Mouse (Mus musculus) megakaryocyte, adult 5-6 weeks (primary cell): ENCODE data around the gene Tjp2. TPM values are rescaled to one million over a fixed set of nuclear protein-coding genes. Genes with fewer than 3 reads are reported as not detected.
"Not testable (repeated sequence)": the region's sequence is repeated elsewhere in the genome, so short reads cannot be mapped to it uniquely, and the experiment has no call there.

ENCODE experiments used
- ATAC-seq: 2 replicates; pipeline ENCODE4 v1.8.0; 2016; ENCODE audit warnings: mild to moderate bottlenecking, inconsistent platforms; ENCODE audit not compliant: poor library complexity, severe bottlenecking
- total RNA-seq, 2 experiments: library from RNA; stranded (forward) in 1 of 2; stranded (reverse) in 1 of 2; fragments of 153-499, 151-499 nt in 1 of 2; fragments of 221-1000, 200-1000 nt in 1 of 2; gene quantifications; 2 replicates each; pipeline versions ENCODE4 v1.2.3 to v1.2.4; 2015 to 2017

The Tjp2 gene
- total RNA-seq, 2 experiments from 2014 or later: 1.6 to 2.4 TPM

DNA sequence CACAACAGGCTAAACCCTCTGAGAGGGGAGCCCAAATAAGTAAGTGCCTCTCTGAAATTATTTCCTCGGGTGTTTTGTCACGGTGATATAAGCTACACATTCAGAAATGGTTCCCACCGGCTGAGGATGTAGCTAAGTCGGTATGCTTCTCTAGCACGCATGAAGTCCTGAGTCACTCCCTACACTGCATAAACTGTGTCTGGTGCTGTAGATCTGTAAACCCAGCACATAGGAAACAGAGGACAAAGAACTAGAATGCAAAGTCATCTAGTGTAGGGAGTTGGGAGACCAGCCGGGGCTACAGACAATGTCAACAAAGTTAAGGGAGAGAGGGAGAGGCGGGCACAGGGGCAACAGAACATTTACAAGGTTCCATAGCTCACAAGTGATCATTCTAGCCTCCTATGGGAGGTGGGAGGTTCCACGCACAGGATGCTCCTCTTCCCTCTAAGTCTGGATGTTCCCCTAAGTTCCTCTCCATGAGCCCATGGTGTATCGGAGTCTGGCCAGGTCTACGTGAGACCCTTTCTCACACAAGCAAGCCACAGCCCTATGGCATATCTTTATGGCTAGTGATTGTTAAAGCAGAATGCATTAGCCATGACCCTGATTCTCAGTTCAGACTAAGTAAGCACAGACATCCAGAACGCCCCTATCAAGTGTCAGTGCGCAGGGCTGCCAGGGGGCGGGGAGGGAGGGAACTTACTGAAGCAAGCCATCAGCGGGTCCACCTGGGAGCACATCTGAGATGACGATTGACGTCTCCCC is 90.5 kb downstream of the Tjp2 start:
- no peak for ATAC-seq

DNA sequence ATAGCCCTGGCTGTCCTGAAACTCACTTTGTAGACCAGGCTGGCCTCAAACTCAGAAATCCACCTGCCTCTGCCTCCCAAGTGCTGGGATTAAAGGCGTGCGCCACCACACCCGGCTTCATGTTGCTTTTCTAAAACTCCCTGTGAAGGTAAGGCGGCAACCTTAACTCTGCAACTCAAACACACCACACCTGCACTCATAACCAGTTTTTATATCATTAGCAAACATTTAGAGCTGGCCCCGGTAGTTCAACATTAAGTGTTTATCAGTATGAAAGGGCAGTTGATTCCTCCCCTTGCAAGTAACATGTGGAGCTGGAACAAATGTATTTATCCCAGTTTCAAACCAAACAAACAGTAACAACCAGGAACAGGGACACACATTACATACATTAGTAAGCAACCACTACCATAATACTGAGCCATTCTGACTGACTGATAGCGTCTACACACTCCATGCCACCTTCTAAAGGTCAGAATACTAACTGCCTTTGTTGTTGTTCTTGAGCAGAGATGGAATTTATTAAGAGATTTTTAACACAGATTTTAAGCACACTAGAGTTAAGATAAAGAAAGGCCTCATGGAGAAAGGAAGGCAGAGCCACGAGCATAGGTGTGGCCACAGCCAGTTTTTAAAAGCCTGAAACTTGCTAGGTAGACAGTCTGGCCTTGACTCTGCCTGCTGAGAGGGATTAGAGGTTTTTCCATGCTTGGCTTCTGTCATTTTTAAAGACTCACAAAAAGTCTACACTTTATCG is 101.1 kb downstream of the Tjp2 start:
- ATAC-seq: no peak

DNA sequence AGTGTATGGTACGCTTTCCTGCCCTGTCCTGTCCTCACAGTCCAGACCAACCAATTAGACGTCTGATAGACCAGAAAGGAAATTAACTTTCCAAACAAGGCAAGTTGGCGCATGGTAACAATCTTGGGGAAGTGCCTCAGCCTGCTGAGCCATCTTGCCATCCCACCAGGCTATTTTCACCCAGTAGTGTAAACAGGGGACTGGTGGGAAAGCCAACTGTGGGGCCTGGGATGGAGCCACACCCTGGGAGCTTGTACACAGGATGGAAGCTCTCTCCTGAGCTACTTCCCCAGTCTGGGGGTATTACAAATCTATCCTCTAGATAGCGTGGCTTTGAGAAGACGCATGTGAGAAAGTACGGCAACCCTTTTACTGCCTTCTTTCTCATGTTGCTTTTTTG is 101.7 kb downstream of the Tjp2 start:
- no peak for ATAC-seq

DNA sequence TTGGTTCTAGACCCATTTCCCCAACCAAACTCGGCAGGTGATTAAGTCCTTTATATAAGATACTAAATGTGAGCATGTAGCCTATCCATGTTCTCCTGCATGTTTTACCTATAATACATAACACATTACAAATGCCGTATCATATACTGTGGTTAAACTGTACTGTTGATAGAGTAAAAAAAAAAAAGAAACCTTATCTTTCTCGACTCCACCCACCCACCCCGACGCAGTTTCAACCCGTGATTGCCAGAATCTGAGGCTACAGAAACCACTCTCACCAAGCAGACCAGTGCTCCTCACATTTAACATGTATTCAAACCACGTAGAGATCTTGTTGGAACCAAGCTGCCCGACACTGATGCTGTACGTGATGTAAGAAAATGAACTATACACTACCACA is 102.2 kb downstream of the Tjp2 start:
- ATAC-seq: no peak

DNA sequence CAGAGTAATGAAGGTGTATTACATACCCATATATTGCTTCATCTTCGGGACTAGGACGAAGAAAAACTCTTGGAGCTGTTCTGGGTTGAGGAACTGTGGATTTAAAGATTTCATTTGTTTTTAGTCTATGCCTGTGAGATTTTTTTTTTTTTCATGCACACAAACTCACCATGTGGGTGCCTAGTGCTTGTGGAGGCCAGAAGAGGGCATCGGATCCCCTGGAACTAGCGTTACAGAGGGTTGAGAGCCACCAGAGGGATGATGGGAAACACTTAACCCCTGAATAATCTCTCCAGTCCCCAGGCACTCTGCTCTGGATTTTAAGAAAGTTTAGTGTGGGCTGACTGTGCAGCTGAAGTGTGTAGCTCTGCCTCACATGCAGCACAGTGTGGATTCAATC is 104.0 kb downstream of the Tjp2 start:
- no peak for ATAC-seq

DNA sequence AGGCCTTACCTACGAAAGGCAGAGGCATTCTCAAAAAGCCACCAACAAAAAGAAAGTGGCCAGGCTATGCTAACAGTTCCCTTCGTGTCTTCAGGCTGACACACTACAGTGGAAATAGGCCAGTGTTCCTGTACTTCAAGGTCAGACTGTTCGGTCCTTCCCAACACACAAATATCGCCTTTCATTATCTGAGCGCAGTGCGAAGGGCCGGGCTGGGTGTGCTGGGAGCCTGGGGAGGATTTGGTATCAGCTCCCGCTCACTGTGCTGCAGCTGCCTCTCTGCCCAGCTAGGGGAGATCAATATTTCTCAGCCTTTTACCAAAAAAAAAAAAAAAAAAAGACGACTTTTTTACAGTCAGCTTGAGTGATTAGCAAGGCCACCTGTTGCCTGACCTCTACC is 106.1 kb downstream of the Tjp2 start:
- ATAC-seq: no peak

DNA sequence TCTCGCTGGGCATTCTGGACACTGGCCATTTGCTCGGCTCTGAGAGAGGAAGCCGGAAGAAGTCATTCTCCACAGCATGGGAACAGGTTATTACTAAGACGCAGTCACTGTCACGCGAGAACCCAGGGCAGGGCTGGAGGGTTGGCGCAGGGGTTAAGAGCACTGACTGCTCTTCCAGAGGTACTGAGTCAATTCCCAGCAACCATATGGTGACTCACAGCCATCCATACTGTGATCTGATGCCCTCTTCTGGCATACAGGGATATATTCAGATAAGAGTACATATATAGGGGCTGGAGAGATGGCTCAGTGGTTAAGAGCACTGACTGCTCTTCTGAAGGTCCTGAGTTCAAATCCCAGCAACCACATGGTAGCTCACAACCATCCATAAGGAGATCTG is 113.2 kb downstream of the Tjp2 start:
- no peak for ATAC-seq

DNA sequence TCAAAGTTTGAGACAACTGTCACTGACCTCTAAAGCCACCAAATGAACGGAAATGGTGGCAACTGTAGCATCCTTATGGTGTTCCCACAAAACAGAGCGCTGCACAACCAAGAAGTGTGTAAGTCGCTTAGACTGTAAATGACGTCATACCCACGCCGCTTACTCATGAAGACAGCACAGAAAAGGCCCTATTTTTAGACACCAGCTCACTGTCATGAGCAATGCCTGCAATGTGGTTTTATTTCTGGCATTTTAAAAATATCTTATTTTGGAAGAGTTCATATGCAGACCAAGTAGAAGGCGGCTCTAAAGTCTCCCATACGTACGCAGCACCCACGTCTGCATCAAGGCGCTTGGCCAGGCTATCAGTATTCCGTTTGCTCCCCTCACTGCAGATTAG is 117.1 kb downstream of the Tjp2 start:
- ATAC-seq: no peak

DNA sequence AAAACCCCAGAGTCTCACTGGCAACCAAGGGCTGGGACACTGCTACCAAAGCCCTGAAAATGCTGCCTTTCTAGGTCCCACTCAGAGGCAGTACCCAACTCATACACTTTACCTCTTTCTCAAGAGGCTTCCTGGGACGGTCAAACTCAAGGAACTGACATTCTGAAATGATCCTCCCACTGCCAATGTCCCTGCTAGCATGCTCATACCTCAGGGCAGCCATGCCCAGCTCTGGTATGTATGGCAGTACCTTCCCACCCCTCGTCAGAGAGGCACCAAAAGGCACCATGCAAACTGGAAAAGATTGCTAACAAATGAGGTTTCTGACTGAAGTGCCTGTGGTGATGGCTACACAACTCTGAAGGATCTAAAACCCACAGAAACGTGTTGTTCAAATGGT is 121.0 kb downstream of the Tjp2 start:
- no peak for ATAC-seq

DNA sequence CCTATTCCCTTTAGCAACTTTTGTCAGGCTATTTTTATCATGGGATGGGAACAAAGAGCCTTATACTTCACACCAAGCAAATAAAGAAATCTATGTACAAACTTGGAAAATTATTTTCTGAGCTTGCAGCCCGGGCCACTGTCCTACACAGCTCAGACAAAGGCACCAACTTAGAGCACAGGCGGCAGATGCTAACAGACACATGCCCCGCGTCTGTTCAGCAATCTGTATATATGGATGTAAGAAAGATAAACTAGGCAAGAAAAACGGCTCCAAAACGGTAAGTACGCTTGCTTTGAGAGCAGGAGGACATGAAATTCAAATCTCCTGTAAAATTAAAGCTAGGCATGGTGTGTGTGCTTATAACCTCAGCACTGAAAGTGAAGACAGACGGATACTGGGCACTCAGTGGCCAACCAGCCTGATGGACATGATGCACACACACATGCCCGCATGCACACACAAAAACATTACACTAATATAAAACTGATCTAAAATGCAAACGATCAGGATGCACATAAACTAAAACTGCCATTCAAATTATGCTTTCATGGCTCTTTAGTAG is 122.2 kb downstream of the Tjp2 start:
- no peak for ATAC-seq

DNA sequence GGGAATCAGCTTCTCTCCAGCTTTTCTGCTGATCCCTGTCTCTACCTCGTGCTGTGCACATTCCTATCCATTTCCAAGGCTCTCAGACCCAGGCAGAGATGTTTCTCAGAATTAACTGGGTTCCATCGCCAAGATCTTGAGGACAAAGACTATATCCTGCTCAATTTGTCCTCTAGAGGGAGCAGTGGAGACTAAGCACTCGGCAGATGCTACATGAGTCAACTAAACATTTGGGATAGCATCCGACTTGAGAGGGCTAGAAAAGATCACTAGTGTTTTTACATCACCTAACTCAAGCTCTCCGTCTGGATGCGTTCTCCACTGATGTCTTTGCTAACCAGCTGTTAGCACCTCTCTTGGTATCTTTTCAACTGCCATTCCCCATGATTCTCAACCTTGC is 123.6 kb downstream of the Tjp2 start:
- no peak for ATAC-seq

DNA sequence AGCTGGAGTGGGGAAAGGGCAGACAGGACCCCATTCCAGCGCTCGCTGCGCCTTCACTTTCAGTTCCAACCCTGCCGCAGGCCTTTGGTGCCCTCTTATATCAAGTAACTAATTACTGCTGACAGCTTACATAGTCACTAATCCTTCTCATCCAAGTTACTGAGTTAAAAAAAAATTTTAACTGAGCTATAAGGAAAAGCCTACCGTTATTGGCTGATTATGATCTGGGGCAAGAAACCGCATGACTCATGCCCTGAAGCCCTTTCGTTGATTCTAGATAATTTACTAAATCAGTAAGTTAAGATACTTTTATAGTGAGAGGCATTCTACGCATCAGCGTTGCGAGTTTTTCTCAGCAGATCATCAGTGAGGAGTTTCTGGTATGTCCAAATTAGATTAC is 126.1 kb downstream of the Tjp2 start:
- no peak for ATAC-seq

DNA sequence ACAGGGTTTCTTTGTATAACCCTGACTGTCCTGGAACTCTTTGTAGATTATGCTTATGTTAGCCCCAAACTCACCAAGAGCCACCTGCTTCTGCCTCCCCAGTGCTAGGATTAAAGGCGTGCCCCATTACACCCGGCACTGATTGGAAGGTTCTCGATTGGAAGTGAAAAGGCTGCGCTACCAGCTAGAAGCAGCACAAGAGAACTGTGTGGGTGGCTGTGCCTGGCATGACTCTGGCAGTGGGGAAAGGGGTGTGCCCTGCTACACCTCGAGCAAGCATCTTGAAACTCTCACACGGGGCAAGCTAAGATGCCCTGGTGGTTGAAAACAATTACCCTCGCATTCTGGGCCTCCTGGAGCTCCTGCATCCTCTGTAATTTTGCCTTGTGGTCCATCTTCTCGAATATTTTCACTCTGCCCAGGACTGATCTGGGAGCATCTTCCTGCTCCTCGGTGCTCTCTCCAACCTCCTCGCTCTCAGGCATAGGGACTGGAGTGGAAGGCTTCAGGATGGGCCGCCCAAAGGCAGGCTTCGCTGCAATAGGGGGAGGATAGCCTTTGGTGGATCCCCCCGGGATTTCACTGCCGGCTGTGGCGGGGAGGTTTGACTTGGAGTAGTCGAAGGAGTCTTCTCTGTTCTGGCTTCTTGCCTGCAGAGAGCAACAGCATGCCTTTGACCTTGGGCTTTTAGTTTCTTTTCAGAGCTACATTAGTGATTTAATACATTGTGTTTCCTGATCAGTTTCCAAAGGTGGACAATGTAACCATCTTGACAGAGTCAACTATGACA is 127.0 kb downstream of the Tjp2 start:
- no peak for ATAC-seq

DNA sequence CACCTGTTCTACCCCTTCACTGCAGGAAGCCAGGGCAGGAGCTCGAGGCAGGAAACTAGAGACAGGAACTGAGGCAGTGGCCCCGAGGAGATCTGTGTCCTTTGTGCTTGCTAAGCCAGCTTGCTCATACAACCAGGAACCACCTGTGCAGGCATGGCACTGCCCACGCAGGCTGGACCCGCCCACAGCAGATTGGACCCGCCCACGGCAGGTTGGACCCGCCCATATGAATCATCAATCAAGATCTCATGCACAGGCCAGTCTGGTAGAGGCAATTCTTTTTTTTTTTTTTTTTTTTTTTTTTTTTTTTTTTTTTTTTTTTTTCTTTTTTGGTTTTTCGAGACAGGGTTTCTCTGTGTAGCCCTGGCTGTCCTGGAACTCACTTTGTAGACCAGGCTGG is 132.8 kb downstream of the Tjp2 start:
- ATAC-seq: not testable (repeated sequence)

DNA sequence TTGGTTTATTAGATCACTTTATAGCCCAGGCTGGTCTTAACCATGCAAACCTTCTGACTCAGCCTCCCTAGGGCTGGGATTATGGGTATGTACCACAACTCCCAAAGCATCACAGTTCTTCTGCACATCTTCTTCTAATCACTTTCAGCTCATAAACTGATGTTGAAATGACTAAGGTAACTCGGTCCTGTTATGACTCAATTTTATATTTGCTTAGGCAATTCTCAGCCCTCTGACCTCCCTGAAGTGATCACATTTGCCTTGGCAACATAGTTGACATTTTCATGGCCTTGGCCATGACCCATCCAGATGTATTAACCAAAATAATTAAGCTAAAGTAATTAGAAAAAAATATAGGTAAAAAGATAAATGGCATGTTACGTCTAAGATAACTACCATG is 134.5 kb downstream of the Tjp2 start:
- no peak for ATAC-seq

DNA sequence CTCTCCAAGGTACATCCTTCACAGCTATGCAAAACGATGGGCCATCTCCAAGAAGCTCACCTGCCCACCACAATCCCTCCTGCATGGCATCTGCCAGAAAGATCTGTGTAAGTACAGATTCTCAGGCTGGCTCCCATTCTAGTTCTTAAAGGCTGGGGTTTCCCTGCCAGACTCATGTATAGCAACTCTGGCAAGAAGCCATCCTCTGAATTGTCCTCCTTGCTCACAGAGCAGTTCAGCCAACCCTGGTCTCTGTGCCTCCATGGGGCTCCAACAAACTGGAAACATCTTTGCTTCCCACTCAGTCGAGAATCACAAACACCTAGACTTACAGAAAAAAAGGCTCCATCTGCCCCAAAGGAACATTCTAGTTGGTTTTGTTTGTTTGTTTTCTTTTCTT is 139.5 kb downstream of the Tjp2 start:
- ATAC-seq: no peak

DNA sequence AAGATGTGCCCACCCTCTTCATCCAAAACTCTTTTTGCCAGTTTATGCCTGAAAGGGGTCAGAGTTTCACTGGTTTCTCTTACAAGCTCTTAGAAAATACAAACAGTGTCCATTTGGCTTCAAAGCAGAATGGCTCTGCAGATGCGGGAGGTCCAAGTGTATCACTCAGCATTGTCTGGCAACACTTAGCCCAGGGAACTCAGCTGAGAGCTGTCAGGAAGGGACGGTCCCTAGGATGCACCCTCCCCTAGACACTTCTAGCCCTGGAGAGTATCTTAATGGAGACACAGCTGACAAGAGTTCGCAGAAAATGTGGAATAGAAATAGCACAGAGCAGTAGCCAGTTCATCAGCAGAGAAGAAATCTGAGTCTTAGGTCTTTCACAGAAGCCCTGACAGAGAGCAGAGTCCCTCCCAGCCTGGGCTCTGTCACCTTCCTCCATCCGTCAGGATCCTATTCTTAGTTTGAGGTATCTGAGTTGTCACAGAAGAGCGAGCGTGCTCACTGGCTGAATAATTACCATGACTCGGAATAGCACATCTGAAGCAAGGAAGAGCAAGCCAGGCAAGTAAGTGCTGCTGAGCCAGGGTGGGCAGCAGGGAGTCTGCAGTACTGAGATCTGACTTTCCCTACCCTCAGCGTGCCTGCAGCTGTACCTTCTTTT is 144.3 kb downstream of the Tjp2 start:
- no peak for ATAC-seq

DNA sequence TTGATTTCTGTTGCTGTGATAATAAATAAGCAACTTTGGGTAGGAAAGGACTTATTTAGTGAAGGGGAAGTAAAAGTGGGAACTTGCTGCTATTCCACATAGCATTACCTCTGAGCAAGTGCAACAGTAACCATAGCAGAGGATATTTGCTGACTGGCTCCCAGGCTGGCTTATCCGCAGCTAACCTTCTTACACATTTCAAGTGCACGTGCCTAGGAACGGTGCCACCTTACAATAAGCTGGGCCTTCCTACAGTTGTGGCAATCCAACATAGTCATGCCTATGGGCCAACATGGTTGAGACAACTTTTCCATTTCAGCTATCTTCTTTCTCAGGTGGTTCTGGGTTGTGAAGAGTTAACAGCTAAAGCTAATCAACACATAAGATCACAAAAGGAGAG is 147.2 kb downstream of the Tjp2 start:
- no peak for ATAC-seq

DNA sequence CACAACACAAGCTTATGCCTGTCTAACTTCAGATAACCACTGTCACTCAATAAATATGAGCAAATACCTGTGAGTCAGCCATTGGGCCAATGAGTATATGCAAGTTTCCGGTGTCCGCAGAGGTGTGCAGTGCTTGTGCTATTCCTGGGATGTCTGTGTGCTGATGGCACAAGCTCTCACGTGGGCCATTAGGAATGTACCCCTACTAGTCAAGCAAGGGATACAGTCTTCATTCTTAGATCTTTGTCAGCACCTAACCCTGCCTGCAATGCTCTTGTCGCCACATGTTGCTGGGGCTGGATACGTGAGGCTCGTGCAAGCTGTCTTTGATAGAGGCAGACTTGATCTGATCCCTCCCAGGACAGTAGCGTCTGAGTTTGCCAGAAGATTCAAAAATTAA is 148.3 kb downstream of the Tjp2 start:
- no peak for ATAC-seq

DNA sequence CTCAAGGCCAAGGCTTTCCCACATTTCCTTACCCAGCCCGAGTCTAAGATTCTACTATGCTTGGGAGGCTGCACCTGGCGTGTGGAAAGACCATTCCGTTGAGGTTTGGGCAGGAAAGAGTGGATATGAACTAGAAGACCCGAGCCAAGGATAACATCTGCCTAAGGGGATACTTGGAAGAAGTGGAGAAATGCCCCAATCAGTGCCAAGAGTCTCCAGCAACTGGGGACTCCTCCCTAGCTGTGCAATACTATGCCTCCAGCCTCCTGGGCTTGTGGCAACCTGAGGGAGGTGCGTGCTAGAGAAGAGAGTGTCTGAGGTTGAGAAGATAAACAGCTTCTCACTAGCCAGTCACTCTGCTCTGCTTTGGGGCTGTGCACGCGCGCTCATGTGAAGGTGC is 148.9 kb downstream of the Tjp2 start:
- ATAC-seq: no peak

DNA sequence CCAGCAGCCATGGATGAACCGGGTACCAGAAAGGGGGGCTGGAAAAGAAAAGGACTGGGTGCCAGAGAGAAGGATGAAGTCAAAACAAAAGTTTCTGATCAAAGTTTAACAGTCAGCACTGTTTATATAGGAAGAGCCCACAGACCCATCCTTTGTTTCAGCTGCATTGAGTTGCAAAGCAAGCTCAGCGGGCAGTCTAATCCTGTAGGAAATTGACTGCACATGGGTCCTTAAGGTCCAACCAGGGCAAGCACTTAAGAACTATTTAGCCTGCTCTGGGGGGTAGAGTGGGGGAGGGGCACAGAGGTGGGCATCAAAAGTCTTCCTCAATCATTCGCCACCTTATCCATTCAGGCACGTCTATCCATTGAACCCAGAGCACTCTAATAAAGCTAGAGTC is 151.7 kb downstream of the Tjp2 start:
- no peak for ATAC-seq
